ENCODE assay signal across 9 mouse cellular contexts in the genomic region with DNA sequence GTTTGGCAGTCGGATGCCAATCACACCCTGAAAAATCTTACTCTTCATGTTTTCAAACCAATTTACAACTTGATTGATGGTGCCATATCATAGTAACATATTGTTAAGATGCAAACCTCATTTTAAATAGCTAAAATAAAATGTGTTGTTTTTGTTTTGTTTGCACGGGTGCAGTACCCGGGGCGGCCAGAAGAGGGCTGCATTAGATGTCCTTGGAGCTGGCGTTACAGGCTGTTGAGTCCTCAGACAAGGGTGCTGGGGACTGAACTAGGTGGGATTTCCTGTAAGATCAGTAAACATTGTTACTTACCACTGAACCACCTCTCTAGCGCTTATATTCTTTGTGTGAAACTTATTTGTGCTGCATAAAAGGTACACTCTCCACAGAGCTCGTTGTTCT.
DNase-seq lines count a peak whose midpoint lies in the region; ATAC-seq and TF ChIP-seq lines count a peak whose summit lies in the region.
"Had no signal": no experiment of that assay in that cellular context is flagged by ENCODE, and none has a peak within 500 bp of the region (broad histone marks: within the 10 kb centered on the region; RNA-seq: fewer than 3 reads in every experiment).

No protein-coding gene starts in this region.

- WGBS in hindbrain, postnatal 0 days, result 30% methylated on average over 7 of the region's 7 CpGs
- WGBS in hindbrain, embryonic 16.5 days, result 32% methylated on average over 7 of the region's 7 CpGs
- WGBS in hindbrain, embryonic 13.5 days, result 27% methylated on average over 7 of the region's 7 CpGs

- TF ChIP-seq CTCF in hindbrain, postnatal 0 days (IDR thresholded peaks at IDR 0.05; ENCODE audit: low read depth), result peak; percentile 79

- no peak overlapping the region for H3K27ac ChIP-seq in hindbrain, postnatal 0 days
- no peak overlapping the region for H3K27ac ChIP-seq in hindbrain, embryonic 16.5 days (ENCODE audit: low read depth, low read length)
- no peak overlapping the region for H3K27ac ChIP-seq in hindbrain, embryonic 13.5 days

- H3K9me3 ChIP-seq in hindbrain, postnatal 0 days (ENCODE audit: low read length), result no peaks in the 10 kb centered on the region
- no peaks in the 10 kb centered on the region for H3K9me3 ChIP-seq in hindbrain, embryonic 16.5 days (ENCODE audit: control insufficient read depth, low read length)
- no peaks in the 10 kb centered on the region for H3K9me3 ChIP-seq in hindbrain, embryonic 13.5 days
- H3K9me3 ChIP-seq: megakaryocyte, embryonic 14.5 days had no signal

- H3K27me3 ChIP-seq in hindbrain, postnatal 0 days (ENCODE audit: insufficient read depth, low read length), result peaks cover 18% of the 10 kb centered on the region
- peaks cover 17% of the 10 kb centered on the region for H3K27me3 ChIP-seq in hindbrain, embryonic 16.5 days (replicated peaks; ENCODE audit: control insufficient read depth, insufficient read depth, low read length)
- peaks cover 26% of the 10 kb centered on the region for H3K27me3 ChIP-seq in hindbrain, embryonic 13.5 days

- no peak for ATAC-seq in hindbrain, postnatal 0 days
- ATAC-seq in hindbrain, embryonic 16.5 days, result no peak
- no peak for ATAC-seq in hindbrain, embryonic 13.5 days (ENCODE audit: low FRiP score)

- no peak overlapping the region for H3K4me3 ChIP-seq in hindbrain, postnatal 0 days (ENCODE audit: low read length)
- H3K4me3 ChIP-seq in hindbrain, embryonic 16.5 days (ENCODE audit: low read length), result no peak overlapping the region
- H3K4me3 ChIP-seq in hindbrain, embryonic 13.5 days, result no peak overlapping the region
- H3K4me3 ChIP-seq: megakaryocyte, embryonic 14.5 days had no signal

- H3K36me3 ChIP-seq in hindbrain, postnatal 0 days (ENCODE audit: insufficient read depth, low read length), result no peaks in the 10 kb centered on the region
- no peaks in the 10 kb centered on the region for H3K36me3 ChIP-seq in hindbrain, embryonic 16.5 days (ENCODE audit: control insufficient read depth, insufficient read depth, low read length)
- no peaks in the 10 kb centered on the region for H3K36me3 ChIP-seq in hindbrain, embryonic 13.5 days

- H3K9ac ChIP-seq in hindbrain, postnatal 0 days (replicated peaks; ENCODE audit: low read length), result no peak overlapping the region
- H3K9ac ChIP-seq in hindbrain, embryonic 16.5 days (ENCODE audit: low read depth, low read length), result no peak overlapping the region
- H3K9ac ChIP-seq in hindbrain, embryonic 13.5 days, result no peak overlapping the region

- H3K4me2 ChIP-seq in hindbrain, postnatal 0 days (ENCODE audit: low read depth, low read length), result no peak overlapping the region
- H3K4me2 ChIP-seq in hindbrain, embryonic 16.5 days (ENCODE audit: low read length), result no peak overlapping the region
- no peak overlapping the region for H3K4me2 ChIP-seq in hindbrain, embryonic 13.5 days

- no peak for DNase-seq in hindbrain, postnatal 0 days (ENCODE audit: low spot score)
- peak; percentile 78 to 80 for DNase-seq in B cell, adult 2 months
- peak; percentile 78 for DNase-seq in ES-CJ7 (ENCODE audit: low read depth, low spot score)
- peak; percentile 24 for DNase-seq in embryo, embryonic 10 days (ENCODE audit: low spot score)
- DNase-seq in lung, postnatal 14 days, result peak; percentile 42
- DNase-seq in yolk sac, embryonic 10.5 days (ENCODE audit: low spot score), result no peak

- no peaks in the 10 kb centered on the region for H3K4me1 ChIP-seq in hindbrain, postnatal 0 days (ENCODE audit: insufficient read depth, low read length)
- H3K4me1 ChIP-seq in hindbrain, embryonic 16.5 days (ENCODE audit: control insufficient read depth, insufficient read depth, low read depth, low read length), result no peaks in the 10 kb centered on the region; the same call in 1 of the 2 replicates
- peaks cover 10% of the 10 kb centered on the region for H3K4me1 ChIP-seq in hindbrain, embryonic 13.5 days (replicated peaks)

Comparison
In these comparisons a context has a peak if more than half of its experiments do, and no peak if none do; other contexts are left out.
1. DNase-seq: peak in B cell, adult 2 months (2 of 2), ES-CJ7 (single experiment), embryo, embryonic 10 days (single experiment) and lung, postnatal 14 days (single experiment); none in hindbrain, postnatal 0 days (single experiment) and yolk sac, embryonic 10.5 days (single experiment).